Mouse (Mus musculus) forebrain, embryonic 12.5 days (tissue): ENCODE measurements at regions not wholly inside any gene's neighbourhood (a gene's known extent, or its start where the extent isn't known, plus 50 kb on each side); places are given as distances from the start of the nearest gene placed in this dataset.
A peak's percentile ranks its signal among the peaks of the same experiment; 100 is the strongest.

Source experiments
- ATAC-seq: fragments of 200-750 bp; cut with Nextera tagmentation; 2 replicates; pipeline ENCODE4 v1.8.0; 2017; ENCODE audit warnings: moderate TSS enrichment; ENCODE audit not compliant: low FRiP score
- H3K27ac ChIP-seq: fragments of 300-500 bp; sonication (generic); 2 replicates; pipeline ENCODE4 v1.5.1; 2016; ENCODE audit warnings: mild to moderate bottlenecking
- H3K27me3 ChIP-seq: fragments of 300-500 bp; sonication (generic); 2 replicates; pipeline ENCODE4 v1.6.1; 2016; ENCODE audit warnings: mild to moderate bottlenecking
- H3K36me3 ChIP-seq: fragments of 300-500 bp; sonication (generic); replicated peaks from 2 replicates; pipeline ENCODE4 v1.6.1; 2016; ENCODE audit warnings: mild to moderate bottlenecking
- H3K4me1 ChIP-seq: fragments of 300-500 bp; sonication (generic); 2 replicates; pipeline ENCODE4 v1.6.1; 2016
- H3K4me2 ChIP-seq: fragments of 300-500 bp; sonication (generic); 2 replicates; pipeline ENCODE4 v1.6.1; 2016; ENCODE audit warnings: mild to moderate bottlenecking, moderate library complexity
- H3K4me3 ChIP-seq: fragments of 300-500 bp; sonication (generic); replicated peaks from 2 replicates; pipeline ENCODE4 v1.5.1; 2016; ENCODE audit warnings: mild to moderate bottlenecking
- H3K9ac ChIP-seq: fragments of 300-500 bp; sonication (generic); 2 replicates; pipeline ENCODE4 v1.6.1; 2016; ENCODE audit warnings: mild to moderate bottlenecking
- H3K9me3 ChIP-seq: fragments of 300-500 bp; sonication (generic); 2 replicates; pipeline ENCODE4 v1.6.1; 2016
- WGBS: fragments of 180-500 bp; shearing (Covaris S2); methylation state at CpG from one replicate; pipeline ENCODE4 v1.1.7; 2016; 5-methylcytosine and 5-hydroxymethylcytosine counted together

- Histone ChIP-seq H3K4me3 (no peak overlapping the region), H3K27ac (no peak overlapping the region), H3K36me3 (no peaks in the 10 kb centered on the region), H3K9me3 (peaks cover 7% of the 10 kb centered on the region; the same call in 1 of the 2 replicates), H3K4me1 (no peaks in the 10 kb centered on the region), H3K27me3 (no peaks in the 10 kb centered on the region), H3K4me2 (no peak overlapping the region), H3K9ac (no peak overlapping the region)
- WGBS, result 31% methylated on average over 6 of the region's 6 CpGs
- ATAC-seq, result no peak
These were observed 68.6 kb upstream of the Rph3a start for GRCm38 (mm10) chr5:121078531-121078930.

- 0 out of 2 replicates have a peak, but pooled peaks have one; percentile 27 for ATAC-seq
These were observed 66.8 kb upstream of the Rph3a start for GRCm38 (mm10) chr5:121076741-121077140.

GRCm38 (mm10) chr5:121068821-121069220, 58.9 kb upstream of the Rph3a start:
- Histone ChIP-seq H3K36me3 (no peaks in the 10 kb centered on the region), H3K9ac (no peak overlapping the region), H3K27ac (peak overlapping the region; percentile 50; the same call in 1 of the 2 replicates), H3K9me3 (no peaks in the 10 kb centered on the region), H3K27me3 (no peaks in the 10 kb centered on the region), H3K4me3 (no peak overlapping the region), H3K4me1 (peaks cover 6% of the 10 kb centered on the region; the same call in 1 of the 2 replicates), H3K4me2 (no peak overlapping the region)
- WGBS, result 3% methylated on average over 11 of the region's 11 CpGs
- no peak for ATAC-seq

More at GRCm38 (mm10) chr5:121076741-121077140, 66.8 kb upstream of the Rph3a start:
- no peaks in the 10 kb centered on the region for H3K4me1 ChIP-seq
- no peak overlapping the region for H3K4me3 ChIP-seq
- WGBS, result 81% methylated on average over 6 of the region's 7 CpGs
- no peak overlapping the region for H3K9ac ChIP-seq
- H3K9me3 ChIP-seq, result peaks cover under 1% of the 10 kb centered on the region; the same call in 1 of the 2 replicates
- H3K36me3 ChIP-seq, result no peaks in the 10 kb centered on the region
- H3K4me2 ChIP-seq, result no peak overlapping the region
- peak overlapping the region; percentile 37; the same call in 1 of the 2 replicates for H3K27ac ChIP-seq
- no peaks in the 10 kb centered on the region for H3K27me3 ChIP-seq

DNA sequence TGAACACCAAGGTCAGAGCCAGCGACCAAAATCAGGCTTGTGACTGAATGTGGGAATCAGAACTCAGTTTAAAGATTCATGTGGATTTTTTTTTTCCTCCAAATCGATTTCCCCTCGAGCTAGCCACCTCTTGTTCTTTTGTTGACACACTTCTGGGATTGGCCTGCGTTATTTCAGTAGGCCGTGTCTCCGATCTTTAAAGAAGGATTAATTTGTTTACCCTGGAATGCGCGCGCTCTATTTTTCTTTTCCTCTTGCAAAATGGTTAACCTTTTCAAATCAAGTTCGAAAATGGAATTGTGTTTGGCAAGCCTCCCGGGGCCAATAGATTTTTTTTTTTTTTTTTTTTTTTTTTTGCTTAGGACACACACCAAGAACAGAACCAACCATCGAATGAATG, 54.8 kb upstream of the Rph3a start:
- WGBS, result 68% methylated on average over 12 of the region's 12 CpGs

GRCm38 (mm10) chr5:121062930-121063584, 53.2 kb upstream of the Rph3a start:
- no peak for ATAC-seq
- Histone ChIP-seq H3K36me3 (no peaks in the 10 kb centered on the region), H3K4me1 (peaks cover 5% of the 10 kb centered on the region; the same call in 1 of the 2 replicates), H3K4me3 (no peak overlapping the region), H3K4me2 (no peak overlapping the region), H3K27ac (no peak overlapping the region), H3K9me3 (no peaks in the 10 kb centered on the region), H3K9ac (no peak overlapping the region), H3K27me3 (no peaks in the 10 kb centered on the region)
- WGBS, result 42% methylated on average over 4 of the region's 4 CpGs

More for the DNA sequence above, 54.8 kb upstream of the Rph3a start:
- peaks cover 12% of the 10 kb centered on the region; the same call in 1 of the 2 replicates for H3K4me1 ChIP-seq
- no peak overlapping the region for H3K27ac ChIP-seq
- H3K36me3 ChIP-seq, result no peaks in the 10 kb centered on the region
- no peak overlapping the region for H3K9ac ChIP-seq
- no peaks in the 10 kb centered on the region for H3K27me3 ChIP-seq
- no peaks in the 10 kb centered on the region for H3K9me3 ChIP-seq
- H3K4me2 ChIP-seq, result no peak overlapping the region
- no peak for ATAC-seq
- no peak overlapping the region for H3K4me3 ChIP-seq

GRCm38 (mm10) chr5:121061688-121062087, 51.8 kb upstream of the Rph3a start:
- no peak for ATAC-seq
- Histone ChIP-seq H3K9ac (no peak overlapping the region), H3K36me3 (no peaks in the 10 kb centered on the region), H3K4me3 (no peak overlapping the region), H3K27me3 (no peaks in the 10 kb centered on the region), H3K4me1 (peaks cover 5% of the 10 kb centered on the region; the same call in 1 of the 2 replicates), H3K27ac (no peak overlapping the region), H3K4me2 (no peak overlapping the region), H3K9me3 (no peaks in the 10 kb centered on the region)
- 71% methylated on average over 2 of the region's 2 CpGs for WGBS
